Mouse (Mus musculus): ENCODE data around the gene Paqr5.
A peak's percentile ranks its signal among the peaks of the same experiment; 100 is the strongest.

Gene Paqr5

DNA sequence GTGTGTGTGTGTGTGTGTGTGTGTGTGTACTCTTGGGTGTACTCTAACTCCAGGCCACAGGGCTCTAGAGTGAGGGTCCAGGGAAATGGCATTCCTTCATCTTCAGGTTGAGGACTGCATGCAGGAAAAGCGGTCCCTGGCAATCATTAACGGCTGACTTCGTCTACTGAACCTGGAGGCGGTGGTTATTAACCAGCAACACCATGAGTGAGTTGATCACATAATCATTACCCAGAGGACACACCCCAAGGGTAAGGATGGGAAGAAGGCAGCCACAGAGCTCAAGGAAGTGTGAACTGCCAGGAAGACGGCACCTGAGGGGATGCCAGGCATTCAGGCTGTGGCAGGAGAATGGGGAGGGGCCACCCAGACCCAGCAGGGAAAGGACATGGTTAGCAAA, 18.3 kb downstream of the Paqr5 start:
- no peak for DNase-seq (ENCODE audit: low read depth)

DNA sequence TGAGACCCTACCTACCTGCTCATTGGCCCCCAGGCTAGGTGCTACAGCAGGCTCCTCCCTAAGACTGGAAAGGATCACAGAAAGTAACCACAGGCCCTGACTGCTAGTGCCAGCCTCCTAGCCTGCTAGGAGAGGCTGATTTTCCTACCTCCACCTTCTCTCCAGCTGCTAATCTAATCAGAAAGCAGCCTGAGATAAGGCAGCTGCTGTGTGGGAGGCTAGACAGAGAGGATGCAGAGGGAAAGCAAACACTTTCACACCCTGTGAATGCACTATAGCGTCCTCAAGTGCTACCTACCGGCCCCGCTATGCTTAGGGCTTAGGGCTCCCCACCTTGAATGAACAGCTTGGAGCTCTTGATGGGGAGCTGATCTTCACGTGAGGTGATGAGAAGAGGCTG, 19.6 kb downstream of the Paqr5 start:
- no peak for DNase-seq (ENCODE audit: low read depth)

DNA sequence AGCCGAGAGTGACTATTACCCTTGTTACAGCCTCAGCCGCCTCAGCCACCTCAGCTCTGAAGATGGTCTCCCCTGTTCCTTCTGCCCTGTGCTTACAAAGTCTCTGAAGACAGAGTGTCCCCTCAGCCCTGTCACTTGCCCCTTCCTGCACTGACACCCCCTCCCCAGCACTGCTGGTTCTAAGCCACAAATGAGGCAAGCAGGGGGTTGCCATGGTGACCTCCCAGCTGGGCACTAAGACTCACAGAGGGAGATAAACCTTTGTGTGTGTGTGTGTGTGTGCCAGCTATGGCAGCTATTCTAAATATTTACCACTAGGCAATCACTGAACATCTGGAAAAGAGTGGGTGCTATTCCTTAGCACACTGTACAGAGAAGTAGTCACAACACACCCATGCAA, 23.0 kb downstream of the Paqr5 start:
- DNase-seq (ENCODE audit: low read depth): no peak

DNA sequence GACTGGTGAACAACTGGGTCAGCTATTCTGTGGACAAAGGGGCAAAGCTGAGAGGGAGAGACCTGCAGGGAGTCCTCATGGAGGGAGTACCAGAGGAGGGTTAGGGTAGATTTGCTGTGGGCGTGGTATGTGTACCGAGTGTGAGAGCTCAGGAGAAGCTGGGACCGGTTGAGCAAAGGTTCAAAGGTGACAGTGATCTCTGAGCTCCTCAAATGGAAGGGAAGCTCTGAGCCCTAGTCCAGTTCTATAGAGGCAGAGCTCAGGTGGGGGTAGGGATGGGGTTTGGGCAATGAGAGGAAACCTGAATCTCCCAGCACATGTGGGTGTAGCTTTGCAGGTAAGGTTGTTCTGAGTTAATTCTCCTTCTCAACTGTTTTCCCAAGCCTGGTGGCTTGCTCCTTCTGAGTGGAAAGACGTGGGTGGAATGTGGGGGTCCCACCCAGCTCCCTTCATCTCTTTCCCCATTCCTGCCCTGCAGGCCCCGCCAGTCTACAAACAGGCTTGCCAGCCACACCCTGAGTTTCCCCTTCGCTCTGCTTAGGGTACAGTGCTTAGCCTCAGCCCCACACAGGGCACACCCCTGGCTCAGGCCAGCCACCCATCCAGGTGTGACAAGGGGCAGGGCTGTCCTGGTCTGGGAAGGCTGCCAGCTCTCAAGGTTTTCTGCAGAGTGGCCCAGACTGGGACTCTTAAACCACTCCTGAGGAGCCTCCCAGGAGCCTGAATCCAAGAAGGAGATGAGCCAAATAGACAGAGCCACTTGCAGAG, 26.8 kb downstream of the Paqr5 start:
- DNase-seq (ENCODE audit: low read depth): no peak

DNA sequence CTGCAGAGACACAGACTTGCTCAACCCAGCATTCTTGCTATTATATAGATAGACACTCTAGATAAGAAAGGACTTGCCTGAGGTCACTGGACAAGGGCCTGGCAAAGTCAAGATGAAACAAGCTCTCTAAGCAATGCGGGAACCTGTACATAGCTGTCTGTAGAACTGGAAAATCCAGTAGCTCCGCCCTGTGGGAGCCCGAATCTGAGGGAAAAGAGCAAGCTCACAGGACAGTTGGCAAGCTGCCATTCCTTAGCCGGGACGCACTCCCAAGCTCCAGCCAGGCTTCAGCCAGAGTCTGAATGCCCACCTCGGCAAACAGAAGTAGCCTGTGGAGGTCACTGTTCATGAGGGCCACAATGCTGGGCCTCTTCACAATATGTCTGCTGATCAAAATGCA, 28.8 kb downstream of the Paqr5 start:
- no peak for DNase-seq (ENCODE audit: low read depth)

DNA sequence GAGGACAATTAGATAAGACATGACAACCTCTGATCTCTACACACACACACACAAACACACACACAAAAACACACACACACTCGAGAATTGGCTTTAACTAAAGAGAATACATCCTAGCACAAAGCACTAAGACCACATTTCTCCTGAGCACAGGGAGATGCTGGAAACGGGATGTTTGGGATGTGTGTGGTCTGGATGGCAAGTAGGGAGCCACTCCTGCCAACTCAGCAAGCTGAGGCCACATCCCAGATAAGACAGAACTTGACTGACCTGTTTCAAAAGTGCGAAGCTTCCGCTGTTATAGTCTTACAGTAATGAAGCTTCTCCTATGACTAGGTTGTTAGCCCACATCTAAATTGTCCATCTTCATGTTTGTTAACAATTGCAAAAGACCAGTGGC, 35.5 kb downstream of the Paqr5 start:
- no peak for DNase-seq (ENCODE audit: low read depth)

DNA sequence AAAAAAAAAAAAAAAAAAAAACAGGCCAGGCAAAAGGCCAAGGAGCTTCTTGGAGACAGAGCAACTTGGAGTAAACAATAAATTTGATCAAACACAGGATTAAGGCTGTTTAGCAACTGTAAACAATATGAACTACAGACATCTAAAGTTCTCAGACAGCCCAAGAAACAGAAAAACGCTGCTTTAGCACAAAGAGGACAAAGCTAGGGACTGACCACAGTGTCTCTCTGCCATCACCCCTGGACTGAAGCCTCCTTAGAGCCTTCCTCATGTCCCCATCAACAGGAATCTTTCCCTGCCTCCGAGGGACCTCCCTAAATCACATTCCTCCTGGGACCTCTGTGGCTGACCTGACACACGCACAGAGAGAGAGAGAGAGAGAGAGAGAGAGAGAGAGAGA, 35.9 kb downstream of the Paqr5 start:
- DNase-seq (ENCODE audit: low read depth): no peak

DNA sequence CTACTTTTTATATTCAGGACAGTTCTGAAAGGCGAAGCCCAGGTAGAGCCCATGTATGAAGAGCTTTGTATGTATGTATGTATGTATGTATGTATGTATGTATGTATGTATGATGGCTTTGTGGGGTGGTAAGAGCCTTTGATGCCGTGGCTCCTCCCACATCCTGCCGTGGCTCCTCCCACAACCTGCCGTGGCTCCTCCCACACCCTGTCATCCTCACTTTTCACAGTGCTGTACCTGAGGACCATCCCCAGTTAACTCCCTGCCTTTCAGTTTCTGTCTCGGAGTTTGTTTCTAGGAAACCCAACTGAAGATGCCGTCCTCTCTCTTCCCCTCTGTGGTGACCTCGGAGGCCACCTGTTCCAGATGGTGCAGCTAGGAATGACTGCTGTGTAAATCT, 40.6 kb downstream of the Paqr5 start:
- peak; percentile 83 for DNase-seq (ENCODE audit: low read depth)

DNA sequence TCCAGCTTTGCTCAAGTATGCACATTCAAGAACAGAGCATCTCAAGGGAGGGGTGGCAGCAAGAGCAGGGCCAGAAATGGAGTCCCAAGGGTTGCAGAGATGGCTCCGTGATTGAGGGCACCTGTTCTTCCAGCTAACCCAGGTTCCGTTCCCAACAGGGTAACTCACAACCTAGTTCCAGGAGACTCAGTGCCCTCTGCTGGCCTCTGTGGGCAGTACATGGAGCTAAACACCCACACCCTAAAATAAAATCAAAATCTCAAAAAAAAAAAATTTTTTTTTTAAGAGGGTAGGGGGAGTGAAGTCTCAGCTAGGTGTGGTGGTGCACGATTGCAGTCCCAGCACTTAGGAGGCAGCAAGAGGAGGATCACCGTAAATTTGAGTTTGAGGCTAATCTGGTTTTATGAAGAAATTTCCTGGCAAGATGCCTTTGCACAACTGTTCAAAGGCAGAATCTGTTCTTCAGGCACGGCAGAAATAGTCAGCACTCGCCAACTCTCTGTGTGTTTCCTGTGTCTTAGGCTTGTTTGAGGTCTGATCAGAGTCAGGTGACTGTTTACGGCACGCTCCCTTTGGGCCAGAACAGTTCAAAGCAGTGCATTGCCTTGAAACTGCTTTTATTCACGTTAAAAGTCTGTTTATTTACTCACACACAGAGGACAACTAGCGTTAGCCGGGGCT, 41.3 kb downstream of the Paqr5 start:
- DNase-seq (ENCODE audit: low read depth): peak; percentile 88

DNA sequence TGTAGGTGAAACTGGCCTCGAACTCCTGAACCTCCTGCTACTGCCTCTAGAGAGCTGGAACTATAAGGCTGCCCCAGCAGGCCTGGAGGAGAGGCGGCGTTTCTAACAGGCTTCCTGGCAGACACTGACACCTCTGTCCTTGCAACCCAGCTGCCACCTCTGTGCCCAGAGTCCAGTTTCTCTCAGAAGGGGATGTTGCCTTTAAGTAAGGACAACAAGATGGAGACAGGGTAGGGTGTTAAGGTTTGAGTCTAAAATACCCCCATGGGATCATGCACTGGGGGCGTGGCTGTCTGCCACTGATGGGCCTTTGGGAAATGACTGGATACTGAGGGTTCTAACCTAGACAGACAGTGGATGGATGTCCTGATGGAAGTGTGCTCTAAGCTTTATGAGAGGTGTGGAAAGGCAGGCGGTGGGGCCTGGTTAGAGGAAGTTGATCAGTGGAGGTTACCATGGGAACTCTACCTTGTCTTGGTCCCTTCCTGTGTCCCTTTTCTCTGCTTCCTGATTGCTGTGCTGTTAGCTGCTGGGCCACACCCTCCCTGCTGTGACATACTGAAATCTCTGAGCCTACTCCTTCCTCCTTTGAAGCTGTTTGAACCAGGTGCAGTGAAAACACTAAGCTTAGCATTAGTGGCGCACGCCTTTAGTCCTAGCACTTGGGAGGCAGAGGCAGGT, 43.6 kb downstream of the Paqr5 start:
- DNase-seq (ENCODE audit: low read depth): peak; percentile 90

DNA sequence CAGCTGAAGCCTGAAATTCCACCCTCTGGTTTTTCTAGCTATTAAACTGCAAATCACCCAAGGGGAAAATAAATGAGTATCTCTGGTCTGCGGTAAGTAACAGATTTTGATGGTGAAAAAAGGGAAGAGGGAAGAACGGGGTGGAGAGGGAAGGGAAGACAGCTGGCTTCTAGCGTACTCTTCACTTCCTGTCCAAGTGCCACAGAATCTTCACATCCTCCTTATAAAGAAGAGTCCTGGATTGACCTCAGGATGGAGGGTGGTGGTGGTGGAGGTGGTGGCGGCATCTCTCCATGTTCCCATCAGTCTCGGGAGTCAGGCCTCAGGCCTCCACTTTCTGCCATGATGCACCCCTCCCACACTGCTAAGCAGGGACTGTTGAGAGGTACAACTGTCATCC, 44.8 kb downstream of the Paqr5 start:
- DNase-seq (ENCODE audit: low read depth): no peak

DNA sequence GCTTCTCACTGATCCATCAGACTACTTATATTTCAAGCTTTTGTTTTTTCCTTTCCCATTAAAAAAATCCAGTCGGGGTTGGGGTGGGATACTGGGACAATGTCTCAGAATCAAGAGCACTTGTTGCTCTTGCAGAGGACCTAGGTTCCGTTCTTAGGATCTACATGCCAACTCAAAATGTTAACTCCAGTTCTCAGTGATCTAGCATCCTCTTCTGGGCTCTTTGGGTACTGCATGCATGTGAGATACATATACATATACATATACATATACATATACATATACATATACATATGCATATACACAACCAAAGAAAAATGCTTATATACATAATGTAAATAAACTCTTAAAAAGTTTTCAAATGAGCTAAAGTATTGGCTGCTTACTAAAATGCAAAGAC, 46.7 kb downstream of the Paqr5 start:
- DNase-seq (ENCODE audit: low read depth): no peak

DNA sequence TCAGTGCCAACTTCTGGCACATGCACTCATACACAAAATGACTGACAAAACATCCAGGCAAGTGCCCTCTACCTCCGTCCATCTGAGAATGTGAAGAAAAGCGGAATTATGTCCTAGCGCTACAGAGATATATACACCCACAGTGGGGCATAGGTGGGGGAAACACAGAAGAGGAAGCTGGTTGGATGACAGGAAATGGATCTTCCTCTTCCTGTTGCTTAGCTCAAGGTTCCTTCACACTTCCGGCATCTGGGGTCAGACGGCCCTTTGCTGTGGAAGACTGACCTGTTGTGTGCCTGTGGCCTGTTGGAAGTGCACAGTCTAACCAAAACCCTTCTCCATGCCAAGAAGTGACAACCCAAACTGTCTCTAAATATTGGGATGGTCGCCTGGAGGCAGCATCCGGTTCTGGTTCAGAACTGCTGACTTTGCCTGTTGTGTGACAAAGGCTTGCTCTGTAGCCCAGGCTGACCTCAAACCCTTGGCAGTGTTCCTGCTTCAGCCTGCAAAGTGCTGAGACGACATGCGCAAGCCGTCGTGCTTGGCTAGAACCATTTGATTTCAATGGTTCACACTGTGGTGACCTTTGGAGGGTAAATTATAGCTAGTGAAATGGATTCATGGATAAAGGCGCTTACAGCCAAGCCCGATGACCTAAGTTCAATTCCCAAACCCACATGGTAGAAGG, 49.3 kb downstream of the Paqr5 start:
- no peak for DNase-seq (ENCODE audit: low read depth)

DNA sequence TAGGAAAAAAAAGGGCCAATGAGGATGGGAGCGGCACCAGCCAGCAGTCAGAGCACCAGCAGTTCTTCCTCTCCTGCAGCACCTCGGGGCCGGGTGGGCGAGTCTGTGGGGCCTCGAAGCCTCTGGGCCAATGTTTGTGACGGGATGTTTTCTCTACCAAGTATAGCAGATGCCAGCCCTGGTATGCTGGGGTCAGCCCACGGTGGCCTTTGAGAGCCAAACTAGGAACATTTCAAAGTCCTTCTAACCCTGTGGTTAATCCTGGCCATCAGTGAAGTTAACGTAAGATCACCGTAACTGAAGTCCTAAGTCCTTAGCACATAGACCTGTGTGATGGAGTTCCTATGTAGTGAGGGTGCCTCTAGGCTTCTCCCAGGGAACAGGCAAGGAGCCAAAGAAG, 54.6 kb downstream of the Paqr5 start:
- DNase-seq (ENCODE audit: low read depth): no peak

DNA sequence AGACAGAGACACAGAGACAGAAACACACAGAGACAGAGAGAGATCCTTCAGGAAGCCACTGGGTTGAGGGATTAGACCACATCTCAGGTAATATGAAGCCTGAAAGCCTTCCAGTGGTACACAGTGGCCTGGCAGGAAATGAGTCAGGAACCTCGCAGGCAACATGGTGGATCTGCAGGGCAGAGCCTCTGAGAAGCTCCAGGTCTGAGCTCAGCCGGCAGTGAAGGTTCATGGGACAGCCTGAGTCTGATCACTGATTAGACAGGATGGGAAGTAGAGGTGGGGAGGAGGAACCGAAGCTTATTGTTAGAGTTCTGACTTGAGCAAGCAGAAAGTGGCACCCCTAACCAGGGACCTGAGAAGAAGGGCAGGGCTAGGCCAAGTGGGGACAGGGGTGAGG, 55.6 kb downstream of the Paqr5 start:
- no peak for DNase-seq (ENCODE audit: low read depth)

DNA sequence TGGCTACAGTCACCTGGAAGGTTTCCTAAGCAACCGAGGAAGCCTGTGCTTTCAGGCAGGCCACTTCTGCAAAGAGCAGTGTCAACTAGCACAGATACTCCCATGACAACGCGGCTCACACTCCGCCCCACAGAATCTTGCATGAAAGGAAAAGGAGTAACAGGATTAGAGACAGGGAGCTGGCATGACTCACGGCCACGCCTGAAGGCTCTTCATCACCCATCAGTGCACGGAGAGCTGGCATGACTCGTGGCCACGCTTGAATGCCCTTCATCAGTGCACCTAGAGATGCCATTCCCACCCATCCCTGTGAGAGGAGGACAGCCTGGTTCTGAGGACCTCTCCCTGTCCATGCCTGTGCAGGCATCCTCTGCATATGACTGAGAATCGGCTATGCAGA, 59.3 kb downstream of the Paqr5 start:
- no peak for DNase-seq (ENCODE audit: low read depth)

DNA sequence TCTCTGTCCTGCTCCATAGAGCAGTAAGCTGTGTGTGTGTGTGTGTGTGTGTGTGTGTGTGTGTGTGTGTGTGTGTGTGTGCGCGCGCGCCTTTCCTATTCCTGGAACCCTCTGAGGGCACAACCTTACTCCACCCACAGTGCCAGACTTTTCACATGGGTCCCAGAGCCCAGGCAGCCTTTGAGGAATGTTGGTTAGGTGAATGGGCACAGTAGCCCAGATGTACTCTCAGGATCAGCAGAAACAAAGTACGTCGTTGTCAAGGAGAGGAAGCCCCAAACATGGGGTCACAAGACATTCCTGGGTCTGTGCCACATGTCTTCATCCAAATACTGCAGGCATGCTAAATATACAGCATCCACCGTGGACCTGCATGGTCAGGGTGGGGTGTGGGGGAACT, 60.7 kb downstream of the Paqr5 start:
- DNase-seq (ENCODE audit: low read depth): no peak

DNA sequence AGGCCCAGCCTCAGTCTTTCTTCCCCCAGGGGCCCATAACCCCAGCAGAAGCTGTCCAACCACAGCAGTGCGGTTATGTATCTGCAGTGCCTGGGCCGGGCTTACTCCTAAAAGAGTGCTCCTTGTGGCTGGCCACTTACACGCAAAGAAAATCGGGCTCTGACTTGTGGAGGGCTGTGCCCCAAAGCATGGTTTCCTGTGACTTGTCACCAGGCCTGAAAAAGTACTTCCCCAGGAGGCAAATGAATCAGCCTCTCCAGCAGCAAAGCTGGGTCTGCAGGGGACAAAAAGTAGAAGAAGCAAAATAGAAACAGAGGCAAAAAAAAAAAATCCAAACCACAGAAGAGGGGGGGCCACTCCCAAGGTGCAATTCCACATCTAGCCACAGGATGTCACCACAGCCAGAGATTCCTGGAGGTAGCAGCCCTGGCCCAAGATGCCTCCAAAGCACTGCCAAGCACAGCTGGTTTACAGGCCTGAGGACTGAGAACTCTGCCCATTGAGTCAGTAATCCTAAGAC, 61.2 kb downstream of the Paqr5 start:
- DNase-seq (ENCODE audit: low read depth): peak; percentile 92

DNA sequence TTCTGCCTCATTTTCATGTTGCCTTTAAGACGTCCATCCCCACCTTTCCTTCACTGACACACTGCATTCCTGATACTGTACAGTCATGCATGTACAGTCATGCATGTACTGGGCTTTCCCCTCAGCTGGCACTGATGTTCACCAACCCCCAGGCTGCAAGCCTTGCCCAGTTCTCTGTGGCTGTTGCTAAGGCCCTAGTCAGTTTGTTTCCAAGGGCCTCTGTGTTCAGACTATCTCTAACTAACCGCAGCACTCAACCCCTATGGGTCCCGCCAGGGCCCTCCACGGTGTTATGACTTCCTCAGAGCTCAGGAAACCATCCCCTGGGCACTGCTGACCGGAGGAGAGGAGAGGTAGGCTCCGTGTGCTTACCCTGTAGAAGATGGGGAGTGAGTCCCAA, 63.3 kb downstream of the Paqr5 start:
- DNase-seq (ENCODE audit: low read depth): no peak

DNA sequence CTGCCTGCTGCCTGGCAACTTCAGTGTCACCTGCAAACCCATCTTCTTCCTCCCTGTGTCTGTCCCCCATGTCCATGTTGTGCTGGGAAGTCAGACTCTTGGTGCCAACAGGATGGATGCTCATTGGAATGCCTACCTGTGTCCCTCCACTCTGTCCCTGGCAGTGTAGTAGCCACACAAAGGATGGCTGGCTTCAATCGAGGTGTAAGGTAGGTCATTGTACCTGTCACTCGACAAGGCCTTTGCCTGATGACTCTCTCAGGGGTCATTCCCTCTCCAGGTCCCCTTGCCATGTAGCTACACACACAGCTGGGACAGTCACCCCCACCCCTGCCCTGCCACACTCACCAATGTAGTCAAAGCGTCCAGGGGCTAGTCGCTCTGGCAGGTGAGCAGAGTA, 65.5 kb downstream of the Paqr5 start:
- DNase-seq (ENCODE audit: low read depth): no peak

DNA sequence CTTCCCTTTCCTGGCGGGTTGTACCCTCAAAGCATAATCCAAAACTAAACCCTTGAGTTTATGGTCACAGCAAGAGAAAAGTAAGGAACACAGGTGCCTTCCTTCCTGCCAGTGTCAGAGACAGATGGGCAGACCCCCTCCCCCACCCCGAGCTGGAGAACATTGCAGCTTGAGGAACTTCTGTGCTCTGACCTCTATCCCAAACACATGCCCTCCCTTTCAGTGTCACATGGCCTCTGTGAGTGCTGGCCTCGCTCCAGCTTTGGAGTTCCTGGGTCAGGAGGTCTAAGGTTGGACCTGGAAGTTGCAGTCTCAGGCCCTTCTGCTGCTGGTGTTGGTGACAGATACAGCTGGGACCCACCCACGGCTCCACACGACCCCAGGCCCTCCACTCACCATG, 65.9 kb downstream of the Paqr5 start:
- no peak for DNase-seq (ENCODE audit: low read depth)

DNA sequence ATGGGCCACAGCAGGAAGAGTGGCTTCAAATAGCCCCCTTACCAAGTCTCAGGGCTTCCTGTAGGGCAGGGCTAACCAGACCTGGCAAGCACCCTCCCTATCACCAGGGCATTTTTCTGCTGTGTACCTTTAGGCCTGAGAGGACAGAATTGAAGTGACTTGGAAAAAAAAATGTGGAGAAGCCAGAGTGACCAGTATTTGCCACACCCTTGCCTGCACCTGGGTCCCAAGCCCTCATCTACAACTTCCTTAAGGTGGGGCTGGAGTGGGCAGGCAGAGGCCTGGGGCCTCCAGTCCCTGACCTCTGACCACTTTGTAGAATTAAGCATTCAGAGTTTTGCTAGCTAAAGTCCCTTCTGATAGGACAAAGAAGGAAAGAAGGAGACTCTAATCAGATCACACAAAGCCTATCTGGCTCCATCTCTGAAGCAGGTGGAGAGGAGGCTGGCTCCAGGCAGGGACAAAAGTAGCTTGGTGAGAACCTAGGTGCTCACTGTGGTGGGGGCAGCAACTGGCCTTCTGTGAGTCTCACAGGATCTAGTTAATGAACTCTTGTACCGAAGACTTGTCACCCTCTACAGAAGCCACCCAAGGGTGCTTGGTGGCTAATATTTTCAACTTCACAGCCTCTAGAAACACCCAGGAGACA, 66.6 kb downstream of the Paqr5 start:
- DNase-seq (ENCODE audit: low read depth): no peak

Measured in naive thymus-derived CD4-positive, alpha-beta T cell, adult 2 months (primary cell).